Mouse (Mus musculus) B cell, adult 2 months (primary cell): ENCODE results near the gene Icmt.

ENCODE experiments used
- DNase-seq, 2 experiments: peaks; one replicate each; pipeline ENCODE4 v3.0.0; 2022

Gene Icmt

DNA sequence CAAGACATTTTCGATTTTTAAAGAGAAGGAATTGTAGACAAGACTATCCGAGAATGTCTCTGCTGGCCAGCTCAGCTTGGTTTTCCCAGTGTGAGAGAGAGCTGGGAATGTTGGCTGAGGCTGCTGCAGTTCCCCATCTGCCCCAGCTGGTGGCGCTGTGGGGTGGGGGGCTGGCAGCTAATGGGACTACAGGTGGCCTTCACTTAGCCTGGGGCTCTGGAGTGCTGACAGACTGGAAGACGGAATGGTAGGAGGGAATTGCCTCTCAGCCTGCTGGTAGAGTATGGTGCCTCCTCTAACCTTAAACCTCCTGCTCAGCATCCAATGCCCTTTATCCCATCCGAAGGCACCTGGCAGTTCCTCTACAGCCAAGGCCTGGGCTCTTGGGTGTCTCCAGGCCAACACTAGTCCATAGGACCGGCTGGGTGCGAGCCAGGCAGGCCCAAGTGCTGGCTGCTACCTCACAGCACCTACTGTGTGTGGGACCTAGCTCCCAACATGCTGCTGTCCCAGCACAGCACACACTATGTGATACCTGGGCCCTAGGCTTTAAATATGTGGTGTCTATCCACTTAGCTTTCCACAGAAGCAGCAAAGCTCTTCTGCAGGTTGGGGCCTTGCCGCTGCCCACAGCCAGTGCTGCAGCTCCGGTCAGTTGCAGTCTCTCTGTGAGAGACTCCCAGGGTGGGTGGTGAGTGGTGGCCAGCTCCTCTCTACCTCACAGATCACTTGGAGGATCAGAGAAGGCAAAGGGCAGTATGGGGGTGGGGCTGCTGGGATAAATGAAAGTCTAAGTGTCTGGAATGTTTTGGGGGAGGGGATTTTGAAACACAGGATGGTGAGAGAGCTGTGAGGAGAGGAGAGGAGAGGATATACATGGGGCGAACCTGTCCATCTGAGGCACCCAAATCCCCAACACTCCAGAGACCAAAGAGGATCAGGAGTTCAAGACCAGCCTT lies 20.4 kb upstream of the Icmt start:
- DNase-seq, result peak in 1 of 2 experiments; percentile 43

GRCm38 (mm10) chr4:152277916-152278315 lies 19.1 kb upstream of the Icmt start:
- no peak for DNase-seq

- DNase-seq, result no peak
These were observed 18.0 kb upstream of the Icmt start for GRCm38 (mm10) chr4:152278986-152279385.

GRCm38 (mm10) chr4:152281601-152282000 lies 15.4 kb upstream of the Icmt start:
- DNase-seq, result no peak

- no peak for DNase-seq
These were observed 14.3 kb upstream of the Icmt start for GRCm38 (mm10) chr4:152282721-152283120.

DNA sequence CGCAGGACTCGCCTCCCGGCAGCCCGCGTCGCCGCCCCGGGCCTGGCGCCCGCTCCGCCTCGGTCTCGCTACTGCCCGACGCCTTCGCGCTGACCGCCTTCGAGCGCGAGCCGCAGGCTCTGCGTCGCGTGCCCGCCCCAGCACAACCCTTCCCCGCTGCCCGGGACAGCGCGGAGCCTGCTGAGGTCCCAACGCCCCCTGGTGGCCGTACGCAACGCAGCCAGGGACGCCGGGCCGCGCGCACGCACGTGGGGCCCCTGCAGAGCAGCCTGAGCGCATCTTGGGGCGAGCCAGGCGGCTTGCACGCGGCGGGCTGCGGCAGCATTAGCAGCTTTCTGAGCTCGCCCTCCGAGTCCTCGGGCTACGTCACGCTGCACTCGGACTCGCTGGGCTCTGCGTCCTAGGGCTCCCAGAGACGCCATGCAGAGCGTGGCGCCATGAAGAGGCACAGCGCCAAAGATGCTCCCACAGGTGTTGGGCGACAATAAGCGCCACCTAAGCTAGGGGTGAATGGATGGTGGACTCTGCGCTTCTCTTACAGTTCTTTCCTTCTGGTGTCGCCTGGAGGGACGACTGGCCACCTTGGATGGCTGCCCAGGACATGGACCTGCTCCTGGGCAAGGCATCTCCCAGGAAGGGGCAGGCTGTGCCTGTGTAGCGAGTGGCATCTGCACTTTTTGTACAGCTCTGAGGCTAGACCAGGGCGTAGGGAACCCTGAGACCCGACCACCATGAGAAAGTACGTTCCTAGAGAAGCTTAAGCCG lies 13.7 kb upstream of the Icmt start:
- DNase-seq, result peak; percentile 92 to 93

GRCm38 (mm10) chr4:152285505-152285904 lies 11.5 kb upstream of the Icmt start:
- DNase-seq, result peak; percentile 59 to 62

DNA sequence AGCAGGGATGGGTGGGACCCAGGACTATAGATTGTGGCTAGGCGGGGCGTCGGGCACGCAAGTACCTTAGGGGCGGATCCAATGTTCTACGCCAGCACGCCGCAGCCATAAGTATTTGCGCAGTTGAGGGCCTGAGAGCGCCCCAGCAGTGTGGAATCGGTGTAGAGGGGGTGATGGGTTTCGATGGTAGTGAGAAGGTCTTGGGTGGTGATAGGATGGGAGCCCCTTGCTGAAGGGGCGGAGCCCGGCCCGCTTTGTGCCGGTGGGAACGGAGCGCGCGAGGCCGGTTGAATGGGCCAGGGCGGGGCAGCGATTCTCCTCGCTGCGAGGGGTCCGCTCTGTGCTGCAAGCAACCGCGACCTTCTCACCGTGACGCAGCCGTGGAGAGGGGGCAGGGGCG lies 10.8 kb upstream of the Icmt start:
- no peak for DNase-seq

DNA sequence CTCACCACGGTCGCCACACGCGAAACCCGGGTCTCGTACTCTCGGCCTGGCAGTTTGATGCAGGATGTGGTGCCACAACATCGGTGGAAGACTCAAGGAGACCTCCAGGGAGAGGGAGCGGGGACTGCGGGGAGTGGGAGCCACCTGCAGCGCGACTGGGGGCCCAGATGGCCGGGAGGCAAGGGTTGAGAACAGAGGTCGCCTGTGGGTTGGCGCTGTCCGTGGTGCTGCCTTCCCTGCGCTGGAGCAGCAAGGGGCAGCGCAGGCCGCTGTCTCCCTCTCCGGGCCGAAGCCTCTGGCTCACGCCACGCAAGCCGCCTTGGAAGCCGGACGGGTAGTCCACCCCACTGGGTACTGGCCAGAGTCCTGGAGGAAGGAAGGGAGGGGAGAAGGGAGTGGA lies 10.1 kb upstream of the Icmt start:
- DNase-seq, result peak; percentile 63 to 70

DNA sequence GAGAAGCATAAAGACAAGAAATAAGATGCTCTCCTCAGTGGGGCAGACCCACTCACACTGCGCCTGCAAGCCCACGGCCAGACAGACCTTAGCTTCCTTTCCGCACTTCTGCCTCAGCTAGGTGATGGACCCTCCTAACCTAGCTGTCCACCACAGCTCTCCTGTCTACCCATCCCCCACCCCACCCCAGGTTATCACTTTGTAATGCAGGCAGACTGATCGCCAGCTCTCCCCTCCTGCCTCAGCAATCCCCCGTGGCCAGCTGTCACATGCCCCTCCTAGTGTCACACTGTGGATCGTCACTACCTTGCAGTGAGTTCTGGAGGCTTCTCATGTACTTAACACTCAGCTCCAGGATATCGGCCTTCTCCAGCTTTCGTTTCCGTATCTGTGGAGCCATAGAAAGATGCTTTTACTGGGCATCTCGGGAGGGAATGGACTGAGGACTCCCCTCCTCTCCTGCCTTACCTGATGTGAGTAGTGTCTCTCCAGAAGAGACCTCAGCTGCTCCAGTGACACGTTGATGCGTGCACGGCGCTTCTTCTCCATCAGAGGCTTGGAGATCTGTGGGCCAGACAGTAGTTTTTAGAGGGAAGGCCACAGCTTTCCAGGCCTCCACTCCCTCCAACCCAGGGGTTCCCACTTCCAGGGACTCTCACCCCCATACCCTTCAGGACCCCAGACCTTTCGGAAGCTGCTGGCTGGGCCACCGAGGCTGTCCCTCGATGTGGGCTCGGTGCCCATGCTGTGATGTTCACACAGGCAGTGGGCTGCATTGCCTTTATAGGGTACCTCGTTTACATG lies 9.5 kb upstream of the Icmt start:
- DNase-seq, result no peak

DNA sequence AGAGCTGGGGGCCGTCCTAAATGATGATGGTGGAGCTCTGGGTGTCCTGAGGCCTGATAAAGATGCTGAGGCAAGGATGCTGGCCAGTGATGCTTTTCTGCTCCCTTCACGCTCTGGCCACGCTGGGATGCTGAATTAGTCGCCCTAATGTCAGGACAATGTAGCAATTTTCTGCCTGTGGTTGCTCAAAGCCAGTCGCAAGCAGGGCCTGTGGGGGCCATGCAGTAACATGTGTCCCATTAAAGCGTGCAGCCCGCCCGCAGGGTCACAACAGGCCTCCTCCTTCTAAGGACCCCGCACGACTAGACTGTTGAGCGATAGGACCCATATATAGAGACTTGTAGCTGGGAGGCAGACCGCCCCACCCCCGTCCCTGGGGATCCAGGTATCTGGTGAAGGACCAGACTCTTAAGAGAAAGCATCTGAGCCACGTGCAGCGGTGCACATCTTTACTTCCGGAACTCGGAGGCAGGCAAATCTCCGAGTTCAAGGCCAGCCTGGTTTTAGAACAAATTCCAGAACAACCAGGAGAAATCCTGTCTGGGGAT lies 8.6 kb upstream of the Icmt start:
- DNase-seq, result no peak

DNA sequence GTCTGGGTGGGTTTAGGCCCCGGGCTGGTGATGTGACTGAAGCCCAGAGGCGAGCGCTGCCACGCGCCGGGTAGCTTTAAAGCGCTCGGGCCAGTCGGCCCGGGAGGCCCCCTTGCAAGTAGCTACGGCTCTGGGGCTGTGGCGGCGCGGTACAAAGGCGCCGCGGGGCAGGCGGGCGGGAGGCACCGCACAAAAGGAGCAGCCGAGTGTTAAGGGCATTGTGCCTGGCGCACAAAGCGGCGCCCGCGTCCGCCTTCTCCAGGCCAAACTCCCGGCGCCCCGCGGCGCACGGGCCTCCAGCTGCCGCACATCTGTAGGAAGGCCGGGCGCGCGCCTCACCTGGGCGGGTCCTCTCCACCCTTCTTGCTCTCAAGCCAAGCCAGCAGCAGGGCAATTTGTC lies 6.6 kb upstream of the Icmt start:
- no peak for DNase-seq

GRCm38 (mm10) chr4:152290991-152291390 lies 6.0 kb upstream of the Icmt start:
- no peak for DNase-seq

GRCm38 (mm10) chr4:152291562-152291961 lies 5.5 kb upstream of the Icmt start, which contains the start of gene Hes3:
Gene Hes3 (minus strand): TSS chr4:152291662.
- DNase-seq, result no peak

DNA sequence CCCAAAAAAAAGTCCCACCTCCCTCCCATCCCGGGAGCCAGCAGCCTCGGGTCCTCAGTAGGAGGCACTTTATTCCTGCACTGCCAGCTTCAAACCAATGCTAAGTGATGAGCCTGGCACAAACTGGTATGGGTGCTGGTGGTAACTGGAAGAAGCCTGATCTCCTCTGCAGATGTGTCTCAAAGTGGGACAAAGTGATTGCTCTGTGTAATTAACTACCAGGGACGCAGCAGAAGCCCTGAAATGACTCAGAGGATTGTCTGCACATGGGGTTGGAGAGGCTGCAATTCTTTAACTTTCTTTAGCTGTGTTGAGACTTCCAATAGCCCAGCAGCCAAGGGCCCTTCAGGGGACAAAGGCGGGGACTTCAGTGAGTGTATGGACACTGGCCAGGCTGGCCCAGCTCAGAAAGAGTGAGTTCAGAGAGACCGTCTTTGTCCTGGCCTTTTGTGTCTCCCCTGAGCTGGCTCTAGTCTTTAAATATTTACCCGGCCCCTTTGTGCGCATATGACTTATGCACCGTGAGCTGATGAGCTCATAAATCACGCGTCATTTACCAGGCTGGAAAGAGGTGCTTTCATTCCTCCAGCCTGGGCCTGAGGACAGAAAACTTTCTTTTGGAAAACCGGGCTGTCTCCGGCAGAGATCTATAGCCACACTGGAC lies 4.8 kb upstream of the Icmt start:
- no peak for DNase-seq

GRCm38 (mm10) chr4:152294188-152294929 lies 2.7 kb upstream of the Icmt start:
- no peak for DNase-seq

DNA sequence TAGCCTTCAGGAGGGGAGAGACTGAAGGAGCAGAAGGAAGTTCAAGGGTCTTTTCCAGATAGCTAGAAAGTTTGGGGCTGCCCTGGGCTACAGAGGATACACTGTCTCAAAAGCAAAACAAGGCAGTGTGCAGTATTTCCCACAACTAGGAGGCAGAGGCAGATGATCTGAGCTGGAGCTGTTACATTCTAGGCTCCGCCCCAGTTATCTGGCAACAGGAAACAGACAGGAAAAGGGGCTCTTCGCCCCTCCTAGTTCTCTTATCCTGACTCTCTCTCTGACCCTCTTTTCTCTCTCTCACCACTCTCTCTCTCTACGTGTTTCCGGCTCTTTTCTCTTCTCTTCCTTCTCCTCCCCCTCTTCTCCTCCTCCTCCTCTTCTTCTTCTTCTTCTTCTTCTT lies 1.1 kb upstream of the Icmt start:
- DNase-seq, result no peak

DNA sequence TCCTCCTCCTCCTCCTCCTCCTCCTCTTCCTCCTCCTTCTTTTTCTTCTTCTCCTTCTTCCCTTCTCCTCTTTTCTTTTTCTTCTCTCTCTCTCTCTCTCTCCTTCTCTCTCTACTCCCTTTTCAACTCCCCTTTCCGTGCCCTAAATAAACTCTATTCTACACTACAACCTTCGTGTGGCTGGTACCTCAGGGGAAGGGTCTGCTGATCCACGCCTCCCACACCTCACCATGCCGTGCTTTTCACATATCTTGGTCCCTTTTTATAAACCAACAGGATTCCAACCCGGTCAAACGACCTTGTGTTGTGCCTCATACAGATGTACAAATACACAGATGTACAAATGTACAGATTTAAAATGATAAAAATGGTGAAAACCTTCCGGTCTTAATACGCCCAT lies 656 bp upstream of the Icmt start:
- DNase-seq, result no peak

DNA sequence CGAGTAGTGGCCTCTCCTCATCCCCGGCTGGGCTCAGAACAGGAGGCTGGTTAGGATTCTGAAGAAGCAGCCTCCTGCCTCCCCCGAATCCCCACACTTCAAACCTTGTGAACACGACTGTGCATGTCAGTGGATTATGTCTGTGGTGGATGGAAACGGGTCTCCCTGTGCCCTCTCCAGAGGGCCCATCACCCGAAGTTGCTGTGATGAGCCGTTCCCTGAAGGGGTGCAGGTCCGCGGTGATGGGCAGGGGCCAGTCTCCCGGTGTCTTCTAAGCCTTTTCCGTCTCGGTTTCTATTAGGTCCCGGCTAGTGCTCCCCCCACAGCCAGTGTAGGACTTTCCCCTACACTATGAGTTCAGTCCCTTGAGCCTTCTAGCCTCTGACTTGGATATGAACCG lies 1.8 kb downstream of the Icmt start:
- no peak for DNase-seq

DNA sequence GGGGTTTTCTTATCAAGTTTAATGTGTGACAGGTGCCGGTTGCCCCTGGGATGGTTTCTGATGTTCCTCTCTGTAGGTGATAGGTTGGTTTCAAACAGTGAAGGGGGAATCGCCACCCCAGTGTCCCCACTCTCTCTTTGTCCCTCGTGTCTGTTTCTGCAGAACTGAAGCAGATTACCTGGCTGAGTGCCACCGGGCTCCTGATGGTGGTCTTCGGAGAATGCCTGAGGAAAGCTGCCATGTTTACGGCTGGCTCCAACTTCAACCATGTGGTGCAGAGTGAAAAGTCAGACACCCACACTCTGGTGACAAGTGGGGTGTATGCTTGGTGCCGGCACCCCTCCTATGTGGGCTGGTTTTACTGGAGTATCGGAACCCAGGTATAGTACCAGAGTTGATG lies 3.3 kb downstream of the Icmt start:
- DNase-seq, result no peak

DNA sequence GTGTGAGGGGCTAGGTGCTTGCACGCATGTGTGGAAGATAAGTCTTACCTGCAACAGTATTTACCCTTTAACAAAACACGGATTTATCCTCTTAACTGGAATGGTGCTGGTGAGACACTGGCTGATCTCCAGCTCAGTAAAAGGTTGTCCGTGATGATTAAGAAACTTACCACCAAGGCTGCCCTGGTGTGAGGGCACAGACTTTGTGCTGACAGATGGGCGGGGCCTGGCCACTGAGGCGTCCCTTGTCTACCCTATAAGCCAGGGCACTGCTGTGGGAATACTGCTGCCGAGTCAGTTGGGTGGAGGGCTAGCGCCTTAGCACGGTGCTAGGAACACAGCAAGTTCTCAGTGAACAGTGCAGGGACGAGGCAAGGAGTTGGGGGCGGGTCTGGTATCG lies 5.0 kb downstream of the Icmt start:
- DNase-seq, result no peak

DNA sequence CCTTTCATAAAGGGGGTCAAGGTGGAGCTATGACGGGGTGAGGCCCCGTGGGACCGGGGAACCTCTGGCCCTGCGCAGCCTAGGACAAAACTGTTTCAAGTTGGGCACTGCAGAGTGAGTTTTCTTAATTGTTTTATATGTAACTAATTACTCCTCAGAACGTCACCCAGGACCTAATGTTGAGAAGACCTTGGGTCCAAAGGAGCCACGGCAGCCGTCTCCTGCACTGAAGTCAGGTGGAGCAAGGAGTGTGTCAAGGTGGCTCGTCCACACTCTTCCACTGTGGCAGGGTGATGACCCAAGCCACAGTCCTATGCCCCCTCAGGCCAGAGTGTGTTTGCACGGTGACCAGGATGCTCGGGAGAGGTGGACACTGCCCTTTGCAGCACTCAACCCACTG lies 6.1 kb downstream of the Icmt start:
- no peak for DNase-seq
